Mouse (Mus musculus): ENCODE results near the gene Heatr9.

DNA sequence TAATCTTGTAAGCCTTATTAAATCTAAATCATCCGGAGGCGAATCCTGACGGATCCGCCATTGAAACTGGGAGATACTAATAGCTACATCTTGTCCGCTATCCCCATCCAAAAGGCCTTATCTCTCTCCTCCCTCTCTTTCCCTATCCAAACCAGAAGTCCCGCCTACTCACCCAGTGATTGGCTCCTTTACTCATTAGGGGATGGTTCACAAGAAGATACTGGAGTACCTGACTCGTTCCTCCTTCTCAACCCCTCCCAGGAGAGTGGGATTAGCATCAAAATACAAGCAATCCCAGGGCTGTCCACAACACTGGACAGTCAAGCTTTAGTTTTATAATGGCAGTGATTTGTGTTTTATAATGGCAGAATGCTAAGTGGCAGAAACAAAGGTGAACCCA is 45.3 kb upstream of the Heatr9 start:
- TF ChIP-seq CTCF (IDR thresholded peaks at IDR 0.05; ENCODE audit: control insufficient read depth, insufficient read depth, insufficient replicate concordance, low read depth, low read length) (no peak), POLR2A (IDR thresholded peaks at IDR 0.05; ENCODE audit: control insufficient read depth, low read depth, low read length) (no peak)
